Mouse (Mus musculus) activated CD4-positive, CD25-positive, alpha-beta regulatory T cell, adult 4 months (primary cell): ENCODE measurements around the gene Nav2. TPM values are rescaled to one million over a fixed set of nuclear protein-coding genes. Genes with fewer than 3 reads are reported as not detected.

Source experiments
- ATAC-seq: one replicate; pipeline ENCODE4 v1.8.0; 2017
- polyA plus RNA-seq, 2 experiments: library from polyadenylated mRNA; unstranded; fragments of 100-300 nt; shearing (Covaris generic); gene quantifications; one replicate each; pipeline ENCODE4 v1.2.1; 2017

The Nav2 gene
- polyA plus RNA-seq, 2 experiments from 2014 or later, result 14.2 to 16.6 TPM

DNA sequence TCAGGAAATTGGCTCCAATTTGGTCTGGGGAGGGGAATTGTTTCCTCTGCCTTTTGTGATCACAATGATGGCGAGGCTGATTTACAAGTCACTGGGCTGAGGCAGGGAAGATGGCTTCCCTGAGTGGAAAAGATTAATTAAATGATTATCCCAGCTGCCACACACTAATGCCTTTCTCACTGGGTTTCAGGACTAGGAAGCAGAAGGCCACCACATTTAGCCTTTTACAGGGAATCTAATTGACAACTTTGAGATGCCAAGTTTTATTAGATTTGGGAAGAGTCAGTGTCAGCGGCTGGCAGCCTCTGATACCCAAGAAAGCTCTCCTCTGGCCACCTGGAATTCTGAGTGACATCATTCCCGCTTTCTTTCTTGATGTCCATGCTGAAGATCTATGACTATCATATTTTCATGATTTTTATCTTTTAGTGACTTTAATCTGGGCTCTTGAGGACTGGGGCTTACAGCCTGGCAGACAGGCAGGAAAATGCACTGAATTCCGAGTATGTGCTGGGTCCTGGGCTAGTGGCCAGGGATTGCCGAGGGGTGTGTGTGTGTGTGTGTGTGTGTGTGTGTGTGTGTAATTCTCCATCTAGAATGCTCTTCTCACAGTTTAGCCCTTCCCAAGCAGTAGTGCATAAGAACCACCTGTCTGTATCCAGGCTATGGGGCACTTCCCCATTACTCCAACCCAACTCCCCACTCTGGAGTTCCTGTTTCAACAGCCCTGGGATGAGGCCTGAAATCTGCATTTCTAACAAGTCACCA is 432.8 kb downstream of the Nav2 start:
- no peak for ATAC-seq

DNA sequence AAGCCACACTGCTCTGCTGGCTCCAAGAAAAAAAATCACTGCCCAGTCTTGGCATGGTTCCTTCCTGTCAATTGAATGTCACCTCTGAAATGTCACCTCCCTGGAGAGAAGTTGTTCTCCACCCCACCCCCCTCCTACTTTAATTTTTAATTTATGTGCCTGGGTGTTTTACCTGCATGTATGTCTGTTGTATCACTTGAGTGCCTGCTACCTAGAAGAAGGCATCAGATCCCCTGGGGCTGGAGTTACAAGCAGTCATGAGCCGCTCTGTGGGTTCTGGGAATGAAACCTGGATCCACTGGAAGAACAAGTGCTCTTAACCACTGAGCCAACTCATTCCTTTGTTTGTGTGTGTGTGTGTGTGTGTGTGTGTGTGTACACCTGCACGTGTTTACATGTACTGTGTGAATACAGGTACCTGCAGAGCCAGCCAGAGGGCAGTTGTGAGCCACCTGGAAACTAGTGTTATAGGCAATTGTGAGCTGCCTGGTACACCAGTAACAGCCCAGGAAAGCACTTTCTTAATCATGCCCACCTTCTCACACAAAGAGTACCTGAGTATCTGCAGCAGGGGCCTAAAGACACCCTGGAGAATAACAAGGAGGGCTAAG is 433.5 kb downstream of the Nav2 start:
- ATAC-seq, result no peak

DNA sequence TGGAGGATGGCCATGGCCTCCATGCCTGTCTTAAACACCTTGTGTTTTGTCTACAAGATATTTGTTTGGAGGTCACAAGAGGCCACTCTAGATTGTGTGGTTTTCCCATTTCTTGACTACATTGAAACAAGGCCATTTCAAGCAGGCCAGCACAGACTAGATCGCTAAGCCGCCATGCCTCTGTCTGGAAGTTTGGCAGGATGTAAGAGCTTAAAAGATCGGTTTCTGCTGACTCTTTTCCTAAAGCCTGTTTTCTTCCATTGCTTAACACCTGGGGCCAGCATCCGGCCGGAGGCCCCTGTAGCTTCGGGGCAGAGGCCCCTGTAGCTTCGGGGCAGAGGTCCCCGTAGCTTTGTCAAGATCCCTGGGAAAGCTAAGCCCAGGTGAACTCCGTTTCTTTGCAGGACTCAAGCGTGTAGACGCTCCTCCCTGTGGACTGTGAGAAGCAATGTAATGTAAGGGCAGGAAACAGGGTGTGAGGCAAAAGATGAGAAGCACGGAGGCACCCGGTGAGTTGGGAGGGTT is 434.1 kb downstream of the Nav2 start:
- no peak for ATAC-seq

DNA sequence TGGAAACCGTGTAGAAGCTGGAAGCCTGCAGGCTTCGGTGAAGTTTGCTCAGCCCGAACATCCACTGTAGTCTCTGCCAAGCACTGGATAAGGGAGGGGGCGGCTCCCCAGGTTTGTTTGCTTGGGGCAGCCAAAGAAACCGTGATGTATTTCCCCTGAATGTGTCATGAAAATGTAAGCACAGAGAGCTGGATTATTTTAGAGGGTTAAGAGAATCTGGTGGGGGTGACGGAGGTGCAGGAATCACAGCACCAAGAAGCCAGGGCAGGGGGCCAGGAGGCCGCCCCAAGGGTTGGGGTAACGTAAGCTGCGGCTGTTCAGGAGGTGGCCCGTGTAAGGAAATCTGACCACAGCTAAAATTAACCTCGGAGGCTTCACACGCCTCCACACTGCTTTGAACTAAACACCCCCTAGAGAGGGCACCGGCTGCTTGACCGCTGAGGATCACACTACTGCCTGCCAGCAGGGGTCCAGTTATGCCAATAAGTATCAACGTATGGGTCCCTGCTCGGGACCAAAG is 434.6 kb downstream of the Nav2 start:
- ATAC-seq, result no peak

DNA sequence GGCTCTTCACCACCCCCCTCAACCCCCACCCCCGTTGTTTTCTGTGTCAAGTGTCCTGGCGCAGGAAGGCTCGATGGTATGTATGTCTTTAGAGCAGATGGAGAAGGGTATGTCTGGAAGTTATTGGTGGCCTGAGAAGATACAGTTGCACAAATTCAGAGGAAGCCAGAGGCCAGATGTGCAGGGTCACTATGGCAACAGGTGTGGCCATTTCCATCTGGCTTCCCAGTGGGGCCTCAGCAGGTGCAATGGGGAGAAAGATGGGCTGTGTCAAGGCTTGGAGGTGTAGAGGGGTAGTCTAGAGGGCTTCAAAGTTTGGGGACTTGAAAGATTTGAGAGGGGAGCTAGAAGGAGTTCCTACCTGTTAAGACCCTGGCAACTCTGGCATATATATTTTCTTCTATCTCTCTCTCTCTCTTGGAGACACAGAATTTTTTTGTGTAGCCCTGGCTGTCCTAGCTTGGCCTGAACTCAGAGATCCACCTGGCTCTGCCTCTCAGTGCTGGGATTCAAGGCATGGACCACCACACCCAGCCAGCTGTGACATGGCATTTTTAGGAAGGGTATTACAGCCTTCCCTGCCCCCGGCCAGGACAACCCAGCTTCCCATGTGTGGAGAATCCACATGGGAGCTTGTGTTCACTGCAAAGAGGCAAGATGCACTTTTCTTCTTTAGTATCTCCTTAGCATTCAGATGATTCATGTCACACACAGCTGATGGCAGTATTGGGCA is 435.4 kb downstream of the Nav2 start:
- no peak for ATAC-seq

DNA sequence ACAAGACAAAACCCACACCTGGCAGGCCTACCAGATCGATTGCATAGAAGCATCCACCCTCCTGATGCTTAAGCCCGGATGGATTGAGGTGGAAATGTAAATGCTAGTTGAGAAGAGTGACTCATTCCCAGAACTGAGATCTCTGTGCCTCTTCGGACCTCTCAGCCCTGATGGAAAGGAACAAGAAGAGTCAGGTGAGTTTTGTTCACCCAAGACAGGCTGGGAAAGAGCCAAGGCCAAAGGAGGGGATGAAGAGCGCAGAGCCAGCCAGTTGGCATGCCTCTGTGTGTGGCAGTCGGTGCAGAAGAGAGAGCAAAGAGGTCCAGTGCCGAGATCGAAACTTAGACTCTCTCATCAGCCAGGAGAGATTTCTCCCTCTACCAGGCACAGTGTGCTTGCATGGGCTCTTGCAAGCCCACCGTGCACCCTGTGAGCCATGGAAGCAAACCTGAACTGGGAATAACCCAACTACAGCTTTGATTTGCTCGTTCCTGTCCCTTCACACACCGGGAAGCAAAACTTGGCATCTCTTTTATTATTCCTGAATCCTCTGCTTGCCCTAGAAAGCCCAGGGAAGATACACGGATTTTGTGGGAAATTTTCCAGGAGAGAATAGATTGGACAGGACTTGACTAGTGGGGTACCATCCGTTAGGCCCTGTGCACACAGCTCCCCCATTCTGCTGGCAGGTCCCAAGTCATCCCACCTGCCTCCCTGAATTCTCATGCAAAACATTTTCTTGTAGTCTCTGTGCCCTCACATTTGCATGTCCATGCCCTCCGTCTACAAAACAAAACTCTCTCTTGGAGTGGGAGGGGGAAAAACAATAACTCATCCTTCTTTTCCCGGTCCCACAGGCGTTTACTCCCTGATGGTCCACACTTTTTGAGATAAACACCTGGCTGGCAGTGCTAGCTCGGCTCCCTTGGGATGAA is 439.1 kb downstream of the Nav2 start:
- ATAC-seq, result no peak

DNA sequence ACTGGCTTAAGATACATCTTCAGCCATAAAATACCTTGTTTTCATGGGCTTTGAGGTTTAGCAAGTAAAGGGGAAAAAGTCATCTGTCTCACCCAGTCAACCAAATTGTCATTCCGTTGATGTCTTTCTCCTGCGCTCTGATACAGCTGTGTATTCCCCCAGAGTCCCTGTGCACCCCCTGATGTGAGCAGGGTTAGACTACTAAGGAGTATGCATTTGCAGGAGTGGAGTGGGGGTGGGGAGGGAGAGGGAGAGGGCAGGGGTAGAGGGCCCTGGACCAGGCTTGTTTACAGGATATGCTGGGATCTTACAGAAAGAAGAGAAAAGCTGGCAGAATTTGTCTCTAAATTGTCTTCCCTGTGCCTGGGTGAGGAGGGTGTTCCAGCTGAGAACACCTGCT is 440.1 kb downstream of the Nav2 start:
- no peak for ATAC-seq

DNA sequence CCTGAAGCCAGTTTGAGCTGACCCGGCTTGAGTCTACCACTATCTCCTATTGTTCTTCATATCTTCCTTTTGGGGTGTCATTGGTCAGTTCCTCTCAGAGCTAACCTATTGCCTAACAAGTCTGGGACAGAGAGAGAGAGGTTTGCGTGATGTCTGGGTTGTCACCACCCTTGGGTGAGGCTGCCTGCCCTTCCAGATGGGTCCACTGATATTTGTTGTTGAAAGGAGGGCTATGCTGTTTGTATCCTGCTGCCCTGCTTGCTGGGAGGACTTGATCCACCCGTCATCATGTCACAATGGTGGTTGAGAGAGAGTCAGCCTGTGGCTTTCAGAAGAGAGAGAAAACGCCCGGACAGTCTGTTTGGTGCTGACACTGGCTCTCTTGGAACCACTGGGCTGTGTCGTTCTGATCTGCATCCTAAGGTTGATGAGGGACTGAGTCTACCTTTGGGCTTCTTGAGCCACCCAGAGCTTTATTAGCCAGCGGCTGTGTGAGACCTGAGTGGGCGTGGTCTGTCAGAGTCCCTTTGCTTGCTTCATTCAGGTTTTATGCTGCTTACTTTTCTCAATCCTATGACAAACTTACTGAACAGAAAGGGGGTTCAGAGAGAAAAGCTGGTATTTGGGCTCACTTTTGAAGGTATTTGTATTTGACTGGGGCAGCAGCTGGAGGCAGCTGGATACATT is 441.9 kb downstream of the Nav2 start:
- ATAC-seq, result no peak

DNA sequence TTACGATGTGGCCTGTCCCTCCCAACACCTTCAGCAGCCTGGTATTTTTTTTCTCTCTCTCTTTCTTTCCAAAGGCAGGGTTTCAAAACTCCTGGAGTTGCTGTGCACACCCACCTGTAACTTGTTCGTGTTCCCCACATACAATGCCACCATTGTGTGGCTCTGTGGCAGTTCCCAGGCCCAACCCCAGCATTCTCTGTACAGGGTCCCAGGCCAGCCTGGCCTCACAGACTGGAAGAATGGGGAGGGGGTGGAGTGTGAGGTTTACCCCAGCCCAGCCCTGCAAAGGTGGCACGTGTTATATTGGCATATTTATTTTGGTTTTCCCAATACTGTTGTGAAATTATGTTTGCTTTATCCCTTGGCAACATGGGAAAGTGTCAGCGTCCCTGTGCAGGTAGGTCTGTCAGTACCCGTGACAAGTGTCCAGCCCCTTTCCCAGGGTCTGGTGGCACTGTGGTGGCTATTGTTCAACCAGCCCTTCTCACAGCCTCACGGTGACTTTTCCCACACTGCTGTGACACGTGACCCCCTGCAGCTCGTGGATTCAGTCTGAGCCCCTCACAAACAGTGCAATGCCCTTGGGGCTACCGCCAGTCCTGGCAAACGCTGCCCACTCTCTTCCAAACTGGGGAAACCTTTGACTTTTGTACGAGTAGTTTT is 443.2 kb downstream of the Nav2 start:
- no peak for ATAC-seq

DNA sequence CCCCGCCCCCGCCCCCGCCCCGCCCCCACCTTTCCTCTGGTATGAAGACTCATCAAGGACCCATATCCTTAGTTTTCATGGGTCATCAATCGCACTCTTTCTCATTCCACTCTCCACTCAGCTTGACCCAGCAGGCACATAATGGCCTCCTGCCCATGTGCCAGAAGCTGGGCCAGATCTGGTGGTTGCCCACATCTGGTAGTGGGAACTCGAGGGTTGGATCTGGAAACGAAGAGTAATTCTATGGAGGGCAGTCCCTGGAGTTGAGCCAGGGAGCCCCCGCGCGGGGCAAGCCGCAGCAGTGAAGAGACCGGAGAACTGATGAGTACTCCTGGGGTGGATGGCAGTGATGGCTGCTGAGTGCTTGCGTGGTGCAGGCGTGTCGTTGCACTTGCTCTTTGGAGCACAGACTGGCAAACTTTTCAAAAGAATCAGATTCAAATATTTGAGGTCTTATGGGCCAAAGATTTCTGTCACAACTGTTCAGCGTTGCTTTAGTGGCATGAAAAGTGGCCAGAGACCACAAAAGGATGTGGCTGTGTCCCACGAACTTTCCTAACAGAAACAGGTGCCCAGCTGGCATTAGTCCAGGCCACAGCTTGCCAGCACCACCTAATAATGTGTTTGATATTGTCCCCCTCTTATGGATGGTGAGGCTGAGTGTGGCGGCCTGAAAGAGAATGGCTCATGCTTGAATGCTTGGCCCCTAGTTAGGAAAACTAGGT is 449.1 kb downstream of the Nav2 start:
- no peak for ATAC-seq

DNA sequence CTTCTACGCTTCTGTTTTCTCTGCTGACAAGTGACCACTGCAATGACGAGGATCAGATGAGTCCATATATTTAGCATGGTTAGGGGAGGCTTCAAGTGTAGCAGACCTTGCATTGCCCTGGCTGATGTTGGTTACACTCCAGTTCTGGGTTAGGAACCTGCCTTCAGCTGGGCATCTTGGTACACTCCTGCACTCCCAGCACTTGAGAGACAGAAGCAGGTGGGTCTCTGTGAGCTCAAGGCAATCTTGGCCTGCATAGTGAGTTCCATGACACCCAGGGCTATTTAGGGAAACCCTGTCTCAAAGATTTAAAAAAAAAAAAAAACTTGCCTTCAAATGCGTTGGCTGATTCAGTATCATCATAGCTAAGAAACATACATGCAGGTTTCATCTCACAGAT is 450.6 kb downstream of the Nav2 start:
- ATAC-seq, result no peak

DNA sequence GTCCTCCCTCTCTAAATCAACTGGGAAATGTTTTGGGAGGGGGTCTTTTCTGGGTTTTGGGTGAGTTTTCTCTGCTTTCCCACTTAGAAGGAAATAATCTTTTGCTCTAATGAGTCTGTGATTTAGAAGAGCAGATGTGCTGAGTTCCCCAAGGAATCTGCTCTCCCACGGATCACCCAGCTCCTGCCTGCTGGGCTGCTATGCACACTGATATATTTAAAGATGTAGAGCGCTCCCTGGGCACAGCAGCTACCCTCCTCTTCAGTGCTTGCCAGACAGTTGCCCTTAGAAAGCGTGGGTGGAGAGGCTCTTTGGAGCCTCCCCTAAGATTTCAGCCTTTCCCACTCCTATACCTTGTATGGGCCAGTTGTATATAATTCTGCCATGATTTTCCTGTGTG is 452.1 kb downstream of the Nav2 start:
- ATAC-seq, result no peak

DNA sequence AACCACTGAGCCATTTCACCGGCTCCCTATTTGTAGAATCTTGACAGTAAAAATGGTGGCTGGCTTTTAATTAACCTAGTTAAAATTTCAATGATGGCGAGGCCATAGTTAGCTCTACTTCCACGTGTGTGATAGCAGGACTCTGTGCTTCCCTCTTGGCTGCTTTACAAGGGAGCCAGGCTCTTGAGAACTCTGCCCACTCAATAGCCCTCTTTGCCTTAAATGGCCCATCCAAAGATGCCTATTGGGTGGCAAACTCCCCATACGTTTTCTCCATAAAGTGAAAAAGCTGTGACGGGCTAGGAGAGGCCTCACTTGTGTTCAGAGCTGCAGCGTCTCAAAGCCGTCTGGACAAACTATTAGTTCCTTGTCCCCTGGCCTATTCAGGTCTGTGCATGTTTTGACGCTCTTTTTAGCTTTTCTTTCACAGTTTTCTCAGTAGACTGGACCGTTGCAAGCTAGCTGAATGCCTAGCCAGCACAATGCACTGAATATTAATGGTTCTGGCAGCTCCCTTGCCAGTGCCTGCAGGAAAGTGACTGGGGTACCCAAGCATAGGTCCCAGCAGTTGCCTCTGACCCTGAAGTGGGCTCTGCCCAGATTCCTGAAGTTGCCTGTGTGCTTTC is 453.1 kb downstream of the Nav2 start:
- ATAC-seq, result no peak

DNA sequence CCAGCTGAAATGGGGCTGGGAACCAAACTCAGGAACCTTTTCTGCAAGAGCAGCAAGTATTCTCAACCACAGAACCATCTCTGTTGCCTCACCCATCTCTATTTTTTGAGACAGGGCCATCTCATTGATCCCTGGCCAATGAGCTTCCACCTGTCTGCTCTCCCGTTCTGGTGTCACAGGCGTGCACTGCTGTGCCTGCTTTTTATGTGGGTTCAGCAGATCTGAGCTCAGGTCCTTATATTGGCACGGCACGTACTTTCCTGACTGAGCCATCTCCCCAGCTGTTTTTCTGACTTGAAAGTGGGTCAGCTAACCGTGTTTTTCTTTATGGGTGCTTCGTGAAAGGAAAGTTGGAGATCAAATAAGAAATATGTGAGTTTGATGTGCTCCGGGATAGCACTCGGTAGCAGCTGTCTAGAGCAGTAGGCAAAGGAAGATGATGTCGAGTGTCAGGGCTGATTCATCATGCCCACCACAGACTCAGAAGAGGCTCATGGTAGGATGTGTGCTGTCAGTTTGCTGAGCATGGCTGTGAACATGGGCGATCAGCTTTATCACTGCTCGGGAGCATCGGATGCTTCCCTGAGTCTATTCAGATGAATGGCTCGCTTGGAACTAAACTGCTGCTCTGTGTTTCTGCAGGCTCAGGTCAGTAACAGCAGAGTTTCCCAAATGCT is 456.1 kb downstream of the Nav2 start:
- peak; percentile 61 for ATAC-seq

DNA sequence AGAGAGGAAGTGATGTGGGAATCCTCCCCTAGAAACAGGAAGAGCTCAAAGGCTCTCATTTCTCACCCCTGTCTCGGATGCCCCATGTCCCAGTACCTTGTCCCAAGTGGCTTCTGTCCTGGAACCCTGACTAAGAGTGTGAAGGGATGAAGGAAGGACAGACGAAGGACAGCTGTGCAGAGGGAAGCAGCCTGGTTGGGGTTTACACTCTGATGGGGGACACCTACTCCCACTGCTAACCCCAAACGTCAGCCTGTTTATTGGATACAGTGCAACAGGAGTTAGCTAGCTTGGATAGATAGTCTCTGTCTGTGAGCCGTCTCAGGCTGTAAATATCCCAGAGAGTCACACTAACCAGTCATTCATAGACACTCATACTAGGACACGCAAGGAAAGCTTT is 460.1 kb downstream of the Nav2 start:
- no peak for ATAC-seq

DNA sequence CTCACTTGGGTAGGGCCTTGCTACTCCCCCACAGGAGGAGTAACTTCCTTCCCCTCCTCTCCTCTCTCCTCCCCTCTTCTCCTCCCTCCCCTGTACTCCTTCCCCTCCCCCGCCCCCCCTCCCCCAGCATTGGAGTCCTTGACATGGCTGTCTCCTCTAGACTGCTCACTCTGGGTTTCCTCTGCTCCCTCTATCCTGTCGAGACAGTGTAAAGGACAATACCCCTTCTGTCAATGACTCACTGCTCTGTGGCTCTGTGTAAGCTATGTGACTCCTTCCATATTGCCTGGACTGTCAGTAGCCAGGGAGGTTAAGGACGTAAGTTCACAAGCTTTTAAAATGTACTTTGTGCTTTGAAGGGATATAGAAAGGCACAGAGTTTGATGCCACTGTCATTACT is 460.5 kb downstream of the Nav2 start:
- ATAC-seq, result no peak

DNA sequence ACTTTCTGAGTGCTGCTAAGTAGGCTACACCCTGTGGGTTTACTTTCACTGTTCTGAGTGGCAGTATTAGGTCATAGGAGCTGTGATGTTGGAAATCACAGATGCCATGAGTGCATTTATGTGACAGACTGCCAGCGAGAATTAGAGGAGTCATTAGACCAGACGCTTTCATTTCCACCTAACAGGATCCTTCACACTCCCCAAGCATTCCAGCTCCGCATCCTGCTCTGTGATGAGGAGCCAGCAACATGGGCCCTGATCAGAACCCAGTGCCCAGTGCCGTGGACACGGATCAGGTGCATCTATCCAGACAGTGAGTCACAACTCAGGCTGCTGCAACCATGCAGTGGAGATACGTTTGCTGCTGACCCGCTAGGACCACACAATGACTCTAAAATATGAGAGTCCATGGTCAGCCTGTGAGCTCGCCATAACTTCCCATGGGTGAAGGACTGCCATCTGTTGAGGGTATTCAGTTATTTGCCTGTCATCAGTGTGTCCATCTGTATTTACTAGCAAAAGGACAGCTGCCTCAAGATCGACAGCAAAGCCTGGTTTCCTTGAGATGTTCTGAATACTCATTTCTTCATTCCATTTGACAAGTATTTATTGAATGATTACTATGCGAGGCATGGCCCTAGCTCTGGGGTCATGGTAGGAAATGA is 461.4 kb downstream of the Nav2 start:
- ATAC-seq, result no peak

DNA sequence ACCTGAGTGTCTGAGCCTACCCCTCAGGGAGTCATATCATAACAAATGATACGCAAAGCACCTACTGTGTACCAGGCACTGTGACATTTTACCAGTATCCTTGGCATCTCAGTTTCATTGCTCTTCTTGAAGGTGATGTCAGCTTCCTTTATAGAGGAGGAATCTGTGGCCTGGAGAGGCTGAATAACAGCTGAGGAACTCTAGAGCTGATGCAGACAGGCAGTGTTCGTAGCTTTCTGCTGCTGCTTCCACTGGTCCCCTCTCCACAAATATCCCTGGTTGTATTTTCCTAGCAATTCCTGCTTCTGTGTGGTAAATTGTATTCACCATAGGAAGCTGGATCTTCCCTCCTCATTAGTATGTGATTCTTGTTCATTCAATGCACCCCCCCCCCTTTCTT is 462.8 kb downstream of the Nav2 start:
- no peak for ATAC-seq

DNA sequence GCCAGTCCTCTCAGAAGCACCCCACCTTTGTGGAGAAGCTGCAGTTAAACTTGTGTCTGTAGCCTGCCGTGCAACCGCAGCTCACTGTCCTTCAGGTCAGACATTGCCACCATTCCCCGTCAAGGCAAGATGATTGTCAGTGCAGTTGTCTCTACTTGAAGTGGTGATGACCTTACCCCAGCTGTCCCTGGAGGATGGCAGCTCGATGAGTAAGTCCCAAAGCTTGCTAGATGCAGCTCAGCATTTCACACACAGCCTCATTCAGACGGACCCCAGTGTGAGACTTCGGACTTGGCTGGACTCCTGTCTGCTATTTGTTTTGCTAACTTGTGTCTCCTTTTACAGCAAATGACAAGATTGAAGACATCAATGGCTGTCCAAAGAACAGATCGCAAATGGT is 463.5 kb downstream of the Nav2 start:
- no peak for ATAC-seq
